Mouse (Mus musculus): ENCODE measurements at regions not wholly inside any gene's neighbourhood (a gene's known extent, or its start where the extent isn't known, plus 50 kb on each side); places are given as distances from the start of the nearest gene placed in this dataset.

DNA sequence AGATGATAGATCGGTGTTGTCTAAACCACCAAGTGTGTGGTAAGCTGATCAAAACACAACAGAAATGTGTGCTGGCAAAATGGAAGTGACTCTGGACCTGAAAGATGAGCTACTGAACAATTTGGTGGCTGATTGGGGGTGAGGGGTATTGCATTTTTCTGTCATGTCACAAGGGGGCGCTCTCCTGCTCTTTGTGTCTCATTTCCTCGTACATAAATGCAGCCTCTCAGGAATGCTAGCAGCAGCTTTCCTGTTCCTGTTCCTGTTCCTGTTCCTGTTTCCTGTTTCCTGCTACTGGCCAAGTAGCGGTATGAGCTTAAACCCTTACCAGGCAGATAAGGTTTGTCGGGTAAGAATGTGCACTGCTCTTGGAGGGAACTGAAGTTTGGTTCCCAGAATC lies 134.7 kb upstream of the Fstl4 start:
- ATAC-seq (ENCODE audit: insufficient number of reproducible peaks, insufficient read depth, low FRiP score, low TSS enrichment, low read depth) = no peak
- Histone ChIP-seq H3K4me1 (replicated peaks) (no peaks in the 10 kb centered on the region), H3K27ac (no peak overlapping the region), H3K9me3 (no peaks in the 10 kb centered on the region), H3K27me3 (peaks cover 3% of the 10 kb centered on the region; the same call in 1 of the 2 replicates), H3K9ac (replicated peaks) (no peak overlapping the region), H3K4me3 (replicated peaks) (no peak overlapping the region), H3K36me3 (no peaks in the 10 kb centered on the region), H3K4me2 (no peak overlapping the region)
- WGBS = 61% methylated on average over 5 of the region's 5 CpGs

DNA sequence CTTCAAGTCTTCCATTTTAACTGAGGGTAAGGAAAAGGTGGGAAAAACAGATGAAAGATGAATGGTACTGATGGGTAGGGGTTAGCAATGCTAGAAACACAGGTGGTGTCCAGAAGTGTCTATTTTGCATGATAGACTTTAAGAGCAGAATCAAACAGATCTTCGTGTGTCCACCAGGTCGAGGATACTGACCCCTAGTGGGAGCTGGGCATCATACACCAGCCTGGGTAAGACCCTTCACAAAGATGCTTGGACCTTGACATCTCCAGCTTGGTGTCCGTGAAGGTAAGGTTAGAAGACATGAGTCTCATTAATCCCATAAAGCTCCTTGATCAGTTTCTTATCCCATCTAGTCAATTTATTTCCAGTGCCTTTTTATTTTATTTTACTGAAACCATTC lies 132.9 kb upstream of the Fstl4 start:
- 54% methylated on average over 3 of the region's 3 CpGs for WGBS
- Histone ChIP-seq H3K4me2 (no peak overlapping the region), H3K9ac (replicated peaks) (no peak overlapping the region), H3K27me3 (peaks cover 12% of the 10 kb centered on the region), H3K27ac (no peak overlapping the region), H3K4me1 (replicated peaks) (no peaks in the 10 kb centered on the region), H3K36me3 (no peaks in the 10 kb centered on the region), H3K4me3 (replicated peaks) (no peak overlapping the region), H3K9me3 (no peaks in the 10 kb centered on the region)
- no peak for ATAC-seq (ENCODE audit: insufficient number of reproducible peaks, insufficient read depth, low FRiP score, low TSS enrichment, low read depth)

DNA sequence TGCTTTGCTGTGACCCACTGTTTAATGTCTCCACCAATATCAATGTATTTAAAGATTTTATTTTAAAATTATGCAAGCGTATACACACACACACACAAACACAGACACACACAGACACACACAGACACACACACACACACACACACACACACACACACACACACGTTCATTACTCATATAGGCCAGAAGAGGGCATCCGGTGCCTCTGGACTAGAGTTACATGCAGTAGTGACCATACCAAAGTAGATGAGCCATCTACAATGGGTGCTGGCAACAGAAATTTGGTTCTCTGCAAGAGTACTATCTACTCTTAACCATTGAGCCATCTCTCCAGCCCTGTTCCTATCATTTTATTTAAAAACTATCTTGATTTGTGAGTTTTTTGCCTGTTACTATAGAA lies 130.2 kb upstream of the Fstl4 start:
- Histone ChIP-seq H3K27me3 (peaks cover 16% of the 10 kb centered on the region), H3K4me1 (replicated peaks) (no peaks in the 10 kb centered on the region), H3K4me3 (replicated peaks) (no peak overlapping the region), H3K9me3 (no peaks in the 10 kb centered on the region), H3K36me3 (no peaks in the 10 kb centered on the region), H3K4me2 (no peak overlapping the region), H3K9ac (replicated peaks) (no peak overlapping the region), H3K27ac (no peak overlapping the region)
- ATAC-seq (ENCODE audit: insufficient number of reproducible peaks, insufficient read depth, low FRiP score, low TSS enrichment, low read depth) = no peak
- WGBS = 73% methylated on average over 3 of the region's 3 CpGs

DNA sequence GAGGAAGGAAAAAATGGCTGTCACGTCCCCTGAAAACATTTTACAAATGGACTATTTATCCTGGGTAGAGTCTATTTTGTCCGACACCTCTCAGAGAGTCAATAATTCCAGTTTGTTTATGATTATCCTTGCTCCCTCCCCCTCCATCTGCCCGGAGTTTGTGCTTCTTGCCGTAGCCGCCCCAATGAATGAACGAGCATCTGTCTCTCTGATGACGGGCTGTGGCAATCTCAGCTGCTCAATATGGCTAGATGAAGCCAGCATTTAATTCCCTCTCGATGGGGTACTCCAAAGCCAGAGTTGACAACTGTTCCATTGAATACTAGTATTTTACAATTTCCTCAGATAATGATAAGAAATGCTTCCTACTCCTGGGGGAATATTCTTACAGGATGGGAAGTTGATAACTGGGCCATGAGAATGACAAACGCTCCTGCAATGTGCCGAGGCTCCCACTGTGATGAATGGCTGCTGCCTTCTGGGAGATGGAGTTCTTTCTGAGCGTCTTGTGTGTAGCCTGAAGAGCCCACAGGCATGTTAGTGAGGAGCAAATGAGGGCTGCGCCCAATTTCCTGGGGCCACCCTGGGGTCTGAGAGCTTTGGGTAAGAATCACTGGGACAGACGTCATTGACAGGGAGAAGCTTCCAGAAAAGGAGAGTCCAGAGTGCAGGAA lies 128.6 kb upstream of the Fstl4 start:
- Histone ChIP-seq H3K4me2 (no peak overlapping the region), H3K4me1 (replicated peaks) (no peaks in the 10 kb centered on the region), H3K9me3 (no peaks in the 10 kb centered on the region), H3K36me3 (no peaks in the 10 kb centered on the region), H3K9ac (replicated peaks) (no peak overlapping the region), H3K27me3 (peaks cover 30% of the 10 kb centered on the region), H3K4me3 (replicated peaks) (no peak overlapping the region), H3K27ac (no peak overlapping the region)
- WGBS = 74% methylated on average over 13 of the region's 13 CpGs
- ATAC-seq (ENCODE audit: insufficient number of reproducible peaks, insufficient read depth, low FRiP score, low TSS enrichment, low read depth) = no peak

GRCm38 (mm10) chr11:52638939-52639338 lies 125.5 kb upstream of the Fstl4 start:
- H3K9ac ChIP-seq (replicated peaks) = no peak overlapping the region
- no peaks in the 10 kb centered on the region for H3K36me3 ChIP-seq
- no peaks in the 10 kb centered on the region; the same call in 1 of the 2 replicates for H3K4me1 ChIP-seq (replicated peaks)
- WGBS = 96% methylated on average over 1 of the region's 1 CpGs
- H3K4me3 ChIP-seq (replicated peaks) = no peak overlapping the region
- H3K27me3 ChIP-seq = peaks cover 57% of the 10 kb centered on the region
- no peak for ATAC-seq (ENCODE audit: insufficient number of reproducible peaks, insufficient read depth, low FRiP score, low TSS enrichment, low read depth)
- no peak overlapping the region for H3K27ac ChIP-seq
- no peaks in the 10 kb centered on the region for H3K9me3 ChIP-seq
- no peak overlapping the region for H3K4me2 ChIP-seq

DNA sequence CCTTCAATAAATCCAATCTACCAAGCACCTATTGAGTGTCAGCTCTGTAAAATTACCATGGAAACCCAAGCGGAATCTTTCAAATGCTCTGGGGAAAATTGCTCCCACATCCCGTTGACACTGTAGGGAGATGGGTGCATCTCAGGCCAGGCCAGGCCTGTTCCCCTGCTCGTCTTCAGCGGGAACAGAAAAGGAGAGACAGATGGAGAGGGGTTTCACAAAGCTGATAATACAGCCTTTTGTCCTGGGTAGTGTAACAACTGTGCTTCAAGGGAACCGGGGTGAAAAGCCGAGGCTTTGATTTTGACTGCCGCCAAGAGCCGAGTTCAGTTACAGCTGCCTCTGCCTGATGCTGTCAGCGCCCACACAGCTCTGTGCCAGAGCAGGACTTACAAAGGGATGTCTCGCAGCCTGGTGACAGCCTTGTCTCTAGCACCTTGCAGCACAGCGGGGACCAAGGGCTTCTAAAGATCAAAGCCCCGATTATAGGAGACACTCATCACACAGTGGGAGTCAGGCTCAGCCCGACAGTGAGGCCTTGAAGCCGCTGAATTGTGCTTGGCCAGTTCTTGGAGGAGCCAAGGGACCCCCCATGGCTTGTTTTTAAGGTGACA lies 122.6 kb upstream of the Fstl4 start:
- no peak for ATAC-seq (ENCODE audit: insufficient number of reproducible peaks, insufficient read depth, low FRiP score, low TSS enrichment, low read depth)
- no peak overlapping the region for H3K9ac ChIP-seq (replicated peaks)
- no peaks in the 10 kb centered on the region; the same call in 1 of the 2 replicates for H3K4me1 ChIP-seq (replicated peaks)
- H3K36me3 ChIP-seq = no peaks in the 10 kb centered on the region
- no peak overlapping the region for H3K4me2 ChIP-seq
- no peak overlapping the region for H3K4me3 ChIP-seq (replicated peaks)
- H3K9me3 ChIP-seq = no peaks in the 10 kb centered on the region
- H3K27me3 ChIP-seq = peaks cover 52% of the 10 kb centered on the region
- WGBS = 12% methylated on average over 14 of the region's 14 CpGs
- H3K27ac ChIP-seq = no peak overlapping the region

GRCm38 (mm10) chr11:52644081-52644768 lies 120.2 kb upstream of the Fstl4 start:
- Histone ChIP-seq H3K4me3 (replicated peaks) (no peak overlapping the region), H3K9me3 (no peaks in the 10 kb centered on the region), H3K27me3 (peaks cover 53% of the 10 kb centered on the region), H3K9ac (replicated peaks) (no peak overlapping the region), H3K27ac (no peak overlapping the region), H3K36me3 (no peaks in the 10 kb centered on the region), H3K4me2 (no peak overlapping the region), H3K4me1 (replicated peaks) (peaks cover 12% of the 10 kb centered on the region)
- 25% methylated on average over 6 of the region's 6 CpGs for WGBS
- no peak for ATAC-seq (ENCODE audit: insufficient number of reproducible peaks, insufficient read depth, low FRiP score, low TSS enrichment, low read depth)

- no peak for ATAC-seq (ENCODE audit: insufficient number of reproducible peaks, insufficient read depth, low FRiP score, low TSS enrichment, low read depth)
- H3K4me1 ChIP-seq (replicated peaks) = peaks cover 12% of the 10 kb centered on the region
Observed at GRCm38 (mm10) chr11:52648176-52648839, 116.1 kb upstream of the Fstl4 start.

GRCm38 (mm10) chr11:52648849-52649400 lies 115.5 kb upstream of the Fstl4 start:
- ATAC-seq (ENCODE audit: insufficient number of reproducible peaks, insufficient read depth, low FRiP score, low TSS enrichment, low read depth) = no peak
- H3K4me3 ChIP-seq (replicated peaks) = no peak overlapping the region
- H3K9ac ChIP-seq (replicated peaks) = no peak overlapping the region
- peaks cover 12% of the 10 kb centered on the region for H3K27me3 ChIP-seq
- no peak overlapping the region for H3K27ac ChIP-seq
- no peaks in the 10 kb centered on the region for H3K36me3 ChIP-seq
- peaks cover 12% of the 10 kb centered on the region for H3K4me1 ChIP-seq (replicated peaks)
- 84% methylated on average over 8 of the region's 8 CpGs for WGBS
- H3K4me2 ChIP-seq = no peak overlapping the region
- H3K9me3 ChIP-seq = no peaks in the 10 kb centered on the region

More at GRCm38 (mm10) chr11:52648176-52648839, 116.1 kb upstream of the Fstl4 start:
- Histone ChIP-seq H3K9me3 (no peaks in the 10 kb centered on the region), H3K9ac (replicated peaks) (no peak overlapping the region), H3K4me3 (replicated peaks) (no peak overlapping the region), H3K36me3 (no peaks in the 10 kb centered on the region), H3K27me3 (peaks cover 19% of the 10 kb centered on the region), H3K4me2 (no peak overlapping the region), H3K27ac (no peak overlapping the region)
- WGBS = 42% methylated on average over 15 of the region's 15 CpGs

- ATAC-seq (ENCODE audit: insufficient number of reproducible peaks, insufficient read depth, low FRiP score, low TSS enrichment, low read depth) = no peak
- WGBS = 87% methylated on average over 7 of the region's 7 CpGs
Observed at GRCm38 (mm10) chr11:52654640-52655039, 109.8 kb upstream of the Fstl4 start.

More at GRCm38 (mm10) chr11:52654640-52655039, 109.8 kb upstream of the Fstl4 start:
- Histone ChIP-seq H3K4me1 (replicated peaks) (no peaks in the 10 kb centered on the region), H3K4me2 (no peak overlapping the region), H3K27me3 (no peaks in the 10 kb centered on the region), H3K9me3 (no peaks in the 10 kb centered on the region), H3K4me3 (replicated peaks) (no peak overlapping the region), H3K27ac (no peak overlapping the region), H3K36me3 (no peaks in the 10 kb centered on the region), H3K9ac (replicated peaks) (no peak overlapping the region)
